Mouse (Mus musculus): ENCODE measurements at regions not wholly inside any gene's neighbourhood (a gene's known extent, or its start where the extent isn't known, plus 50 kb on each side); places are given as distances from the start of the nearest gene placed in this dataset.

DNA sequence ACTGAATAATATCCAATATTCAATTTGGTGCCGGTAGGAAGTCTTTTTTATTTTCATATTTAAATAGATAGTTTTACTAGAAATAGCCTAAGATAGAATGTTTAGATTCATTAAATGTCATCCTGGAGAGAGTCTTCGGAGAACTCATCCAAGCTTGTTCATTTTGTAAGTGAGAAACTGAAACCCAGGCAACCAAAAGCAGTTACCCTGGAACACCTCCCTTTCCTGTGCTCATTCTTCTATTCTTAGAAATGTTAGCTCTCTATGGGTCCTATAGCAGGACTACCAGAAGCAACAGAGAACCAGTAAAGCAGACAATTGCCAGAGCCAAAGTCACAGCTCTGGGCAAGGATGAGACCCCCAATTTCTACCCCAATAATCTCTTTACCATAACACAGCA is 60.9 kb upstream of the Trp63 start:
- no peak for TF ChIP-seq POLR2A (IDR thresholded peaks at IDR 0.05; ENCODE audit: low read depth, low read length)
- no peak for TF ChIP-seq CTCF (IDR thresholded peaks at IDR 0.05; ENCODE audit: borderline replicate concordance, insufficient read depth, low read length)
- Histone ChIP-seq H3K4me1 (ENCODE audit: control insufficient read depth, insufficient read depth, low read length) (no peaks in the 10 kb centered on the region), H3K4me3 (ENCODE audit: insufficient read depth, low read length) (no peak overlapping the region), H3K27ac (ENCODE audit: insufficient read depth, low read length) (no peak overlapping the region)

DNA sequence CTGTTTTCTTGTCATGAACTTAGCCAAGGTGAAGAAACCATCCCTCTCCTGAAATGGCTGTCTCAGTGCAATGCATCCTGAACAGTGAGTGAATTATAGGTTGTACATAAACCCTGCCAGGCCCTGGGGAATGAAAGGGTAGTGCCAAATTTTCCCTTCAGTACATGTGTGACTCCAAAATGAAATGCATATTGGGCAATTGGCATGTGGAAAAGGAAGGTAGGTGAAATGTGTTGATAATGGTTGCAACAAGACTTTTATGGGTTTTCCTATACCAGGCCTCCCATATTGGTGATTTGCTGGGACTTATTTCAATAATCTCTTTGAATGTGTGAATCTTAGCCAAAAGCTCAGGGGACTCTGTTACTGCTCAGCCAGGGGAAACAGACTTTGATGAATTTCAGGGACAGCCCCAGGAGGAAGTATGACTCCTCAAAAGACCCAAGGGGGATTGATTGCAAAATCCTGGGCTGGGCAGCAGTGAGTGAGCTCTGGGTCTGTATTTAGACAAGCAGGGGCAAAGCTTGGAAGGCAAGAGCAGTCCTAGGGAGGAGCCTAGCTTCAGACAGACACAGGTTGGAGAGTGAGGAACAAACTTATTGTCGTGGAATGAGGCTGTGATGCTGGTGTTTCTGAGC is 59.5 kb upstream of the Trp63 start:
- no peak overlapping the region for H3K4me3 ChIP-seq (ENCODE audit: insufficient read depth, low read length)
- no peaks in the 10 kb centered on the region for H3K4me1 ChIP-seq (ENCODE audit: control insufficient read depth, insufficient read depth, low read length)
- no peak for TF ChIP-seq CTCF (IDR thresholded peaks at IDR 0.05; ENCODE audit: borderline replicate concordance, insufficient read depth, low read length)
- TF ChIP-seq POLR2A (IDR thresholded peaks at IDR 0.05; ENCODE audit: low read depth, low read length) = no peak
- H3K27ac ChIP-seq (ENCODE audit: insufficient read depth, low read length) = no peak overlapping the region

DNA sequence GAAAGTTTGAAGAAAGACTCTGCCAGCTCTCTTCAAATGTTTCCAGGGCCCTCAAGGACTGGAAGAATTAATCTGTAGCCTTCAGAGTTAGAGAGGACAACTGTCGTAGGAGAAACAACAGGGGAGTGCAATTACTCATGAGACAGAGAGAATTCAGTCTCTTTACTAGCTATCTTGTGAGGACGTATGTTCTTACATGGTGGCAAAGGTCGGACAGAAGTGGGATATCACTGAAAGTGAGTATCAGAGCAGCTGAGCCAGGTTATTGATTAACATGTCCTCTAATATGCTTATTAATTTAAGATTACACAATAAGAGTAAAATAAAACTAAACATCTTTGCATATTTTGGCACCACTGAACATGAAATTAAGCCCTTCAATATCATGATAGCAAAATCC is 53.8 kb upstream of the Trp63 start:
- TF ChIP-seq POLR2A (IDR thresholded peaks at IDR 0.05; ENCODE audit: low read depth, low read length) (no peak), CTCF (IDR thresholded peaks at IDR 0.05; ENCODE audit: borderline replicate concordance, insufficient read depth, low read length) (no peak)
- H3K4me3 ChIP-seq (ENCODE audit: insufficient read depth, low read length) = no peak overlapping the region
- no peak overlapping the region for H3K27ac ChIP-seq (ENCODE audit: insufficient read depth, low read length)
- H3K4me1 ChIP-seq (ENCODE audit: control insufficient read depth, insufficient read depth, low read length) = no peaks in the 10 kb centered on the region

DNA sequence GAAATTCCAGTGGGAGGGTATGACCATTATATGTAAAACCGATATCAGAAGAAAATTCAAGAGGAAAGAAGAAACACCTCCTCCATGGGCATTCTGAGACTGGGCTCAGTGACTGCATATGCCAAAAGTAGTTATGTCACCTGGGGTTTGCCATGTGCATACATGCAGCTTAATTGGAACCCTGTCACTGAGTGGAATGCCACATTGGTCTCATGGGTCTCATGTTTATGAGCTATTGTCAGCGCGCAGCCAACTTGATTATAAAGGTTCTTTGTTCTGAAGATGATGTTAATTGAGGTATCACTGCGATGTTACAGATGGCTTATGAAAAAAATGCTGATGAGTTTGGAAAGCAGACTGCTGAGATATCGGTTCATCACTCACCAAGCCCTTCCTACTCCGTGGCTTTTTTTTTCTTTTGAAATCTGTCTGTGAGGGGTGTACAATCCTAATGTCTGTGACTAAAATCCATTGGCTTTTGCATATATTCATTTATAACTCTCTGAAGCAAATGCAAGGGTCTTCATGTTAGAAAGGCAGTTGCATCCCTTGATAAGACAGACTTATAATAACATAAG is 52.3 kb upstream of the Trp63 start:
- no peak overlapping the region for H3K27ac ChIP-seq (ENCODE audit: insufficient read depth, low read length)
- TF ChIP-seq CTCF (IDR thresholded peaks at IDR 0.05; ENCODE audit: borderline replicate concordance, insufficient read depth, low read length) (no peak), POLR2A (IDR thresholded peaks at IDR 0.05; ENCODE audit: low read depth, low read length) (no peak)
- H3K4me1 ChIP-seq (ENCODE audit: control insufficient read depth, insufficient read depth, low read length) = no peaks in the 10 kb centered on the region
- H3K4me3 ChIP-seq (ENCODE audit: insufficient read depth, low read length) = no peak overlapping the region
